Mouse (Mus musculus) MEL (cell line): ENCODE results near the gene Slc30a2.

Source experiments
- CHD2 ChIP-seq: IDR thresholded peaks from 2 replicates; pipeline ENCODE4 v1.6.1; 2011; ENCODE audit warnings: low read length, improper control_type of control experiment
- CTCF ChIP-seq, 3 experiments: IDR thresholded peaks in 2 of 3; conservative IDR thresholded peaks in 1 of 3; 2 replicates each; pipeline ENCODE4 v1.5.1; 2011 to 2012; ENCODE audit warnings: low read length in 3 of 3, low read depth in 2 of 3, mild to moderate bottlenecking in 2 of 3, improper control_type of control experiment in 1 of 3, inconsistent platforms in 1 of 3, mixed read lengths in 1 of 3, moderate library complexity in 1 of 3; ENCODE audit not compliant: control insufficient read depth in 1 of 3, insufficient read depth in 1 of 3, poor library complexity in 1 of 3, severe bottlenecking in 1 of 3
- E2F4 ChIP-seq: IDR thresholded peaks from 2 replicates; pipeline ENCODE4 v1.6.1; 2011; ENCODE audit warnings: low read depth, low read length, improper control_type of control experiment, borderline replicate concordance
- GATA1 ChIP-seq: IDR thresholded peaks from 2 replicates; pipeline ENCODE4 v1.6.1; 2011; ENCODE audit warnings: low read depth, low read length, improper control_type of control experiment
- JUND ChIP-seq: IDR thresholded peaks from 2 replicates; pipeline ENCODE4 v1.6.1; 2011; ENCODE audit warnings: low read depth, mild to moderate bottlenecking, improper control_type of control experiment, low read length
- MAX ChIP-seq: IDR thresholded peaks from 2 replicates; pipeline ENCODE4 v1.6.1; 2011; ENCODE audit warnings: low read length, improper control_type of control experiment
- MXI1 ChIP-seq: IDR thresholded peaks from 2 replicates; pipeline ENCODE4 v1.6.1; 2011; ENCODE audit warnings: mild to moderate bottlenecking, low read depth, low read length, improper control_type of control experiment
- POLR2A ChIP-seq, 2 experiments: IDR thresholded peaks; 2 replicates each; pipeline ENCODE4 v1.6.1; 2011 to 2012; ENCODE audit warnings: low read length in 2 of 2, mild to moderate bottlenecking in 2 of 2, control low read depth in 1 of 2, improper control_type of control experiment in 1 of 2, low read depth in 1 of 2, moderate library complexity in 1 of 2; ENCODE audit not compliant: control insufficient read depth in 1 of 2, insufficient read depth in 1 of 2, poor library complexity in 1 of 2
- RCOR1 ChIP-seq: IDR thresholded peaks from 2 replicates; pipeline ENCODE4 v1.6.1; 2012; ENCODE audit warnings: low read depth, mild to moderate bottlenecking, inconsistent platforms, low read length, improper control_type of control experiment
- SMC3 ChIP-seq: IDR thresholded peaks from 2 replicates; pipeline ENCODE4 v1.6.1; 2011; ENCODE audit warnings: low read depth, low read length, improper control_type of control experiment
- TCF12 ChIP-seq: IDR thresholded peaks from 2 replicates; pipeline ENCODE4 v1.6.1; 2014; ENCODE audit warnings: low read depth, mild to moderate bottlenecking, inconsistent platforms, low read length, improper control_type of control experiment, moderate library complexity
- USF2 ChIP-seq, 2 experiments: IDR thresholded peaks; 2 replicates each; pipeline ENCODE4 v1.6.1; 2011 to 2012; ENCODE audit warnings: improper control_type of control experiment in 2 of 2, low read length in 2 of 2, borderline replicate concordance in 1 of 2, inconsistent platforms in 1 of 2, low read depth in 1 of 2, mild to moderate bottlenecking in 1 of 2; ENCODE audit not compliant: insufficient read depth in 1 of 2
- ZC3H11A ChIP-seq: IDR thresholded peaks from 2 replicates; pipeline ENCODE4 v1.6.1; 2012; ENCODE audit warnings: low read depth, mild to moderate bottlenecking, inconsistent platforms, low read length, improper control_type of control experiment

GRCm38 (mm10) chr4:134353527-134354409 lies 10.8 kb downstream of the Slc30a2 start:
- TF ChIP-seq CTCF (IDR thresholded peaks at IDR 0.05 in 2 of 3, conservative IDR thresholded peaks at IDR 0.05 in 1 of 3; ENCODE audit: control insufficient read depth in 1 of 3, insufficient read depth in 1 of 3, low read depth in 2 of 3, low read length in 3 of 3, poor library complexity in 1 of 3, severe bottlenecking in 1 of 3) (no peak), MAX (no peak), E2F4 (no peak), GATA1 (no peak), CHD2 (no peak), ZC3H11A (no peak), SMC3 (no peak), TCF12 (0 out of 2 replicates have a peak, but pooled peaks have one; percentile 19), POLR2A (IDR thresholded peaks at IDR 0.05; ENCODE audit: control insufficient read depth in 1 of 2, insufficient read depth in 1 of 2, low read depth in 1 of 2, low read length in 2 of 2, poor library complexity in 1 of 2) (no peak), RCOR1 (no peak), JUND (no peak; the same call in 1 of the 2 replicates), MXI1 (no peak), USF2 (IDR thresholded peaks at IDR 0.05; ENCODE audit: borderline replicate concordance in 1 of 2, insufficient read depth in 1 of 2, low read depth in 1 of 2, low read length in 2 of 2) (no peak)
